Mouse (Mus musculus) kidney, embryonic 14.5 days (tissue): Measurements from ENCODE around the gene Sult2b1. TPM values are rescaled to one million over a fixed set of nuclear protein-coding genes. Genes with fewer than 3 reads are reported as not detected.
A peak's percentile ranks its signal among the peaks of the same experiment; 100 is the strongest.

Experiments
- ATAC-seq: fragments of 200-750 bp; cut with Nextera tagmentation; 2 replicates; pipeline ENCODE4 v1.8.0; 2017; ENCODE audit warnings: moderate number of reproducible peaks, mild to moderate bottlenecking, moderate TSS enrichment, moderate library complexity; ENCODE audit not compliant: low FRiP score, low TSS enrichment
- H3K27ac ChIP-seq: fragments of 300-500 bp; sonication (generic); 2 replicates; pipeline ENCODE4 v1.5.1; 2014; ENCODE audit warnings: low read depth, mild to moderate bottlenecking, low read length, moderate library complexity, mixed read lengths
- H3K27me3 ChIP-seq: fragments of 300-500 bp; sonication (generic); 2 replicates; pipeline ENCODE4 v1.6.1; 2014; ENCODE audit warnings: mild to moderate bottlenecking, low read length; ENCODE audit not compliant: control insufficient read depth, insufficient read depth
- H3K36me3 ChIP-seq: fragments of 300-500 bp; sonication (generic); 2 replicates; pipeline ENCODE4 v1.6.1; 2014; ENCODE audit warnings: low read length, mixed read lengths; ENCODE audit not compliant: control insufficient read depth, insufficient read depth
- H3K4me1 ChIP-seq: fragments of 300-500 bp; sonication (generic); 2 replicates; pipeline ENCODE4 v1.6.1; 2014; ENCODE audit warnings: low read length, mixed read lengths; ENCODE audit not compliant: control insufficient read depth, insufficient read depth
- H3K4me2 ChIP-seq: fragments of 300-500 bp; sonication (generic); replicated peaks from 2 replicates; pipeline ENCODE4 v1.6.1; 2014; ENCODE audit warnings: low read depth, mild to moderate bottlenecking, low read length
- H3K4me3 ChIP-seq: fragments of 300-500 bp; sonication (generic); 2 replicates; pipeline ENCODE4 v1.5.1; 2014; ENCODE audit warnings: mild to moderate bottlenecking, low read length
- H3K9ac ChIP-seq: fragments of 300-500 bp; sonication (generic); 2 replicates; pipeline ENCODE4 v1.6.1; 2014; ENCODE audit warnings: low read depth, mild to moderate bottlenecking, low read length, moderate library complexity
- H3K9me3 ChIP-seq: fragments of 300-500 bp; sonication (generic); 2 replicates; pipeline ENCODE4 v1.6.1; 2016; ENCODE audit warnings: low read length; ENCODE audit not compliant: control insufficient read depth
- WGBS: fragments of 180-500 bp; shearing (Covaris S2); extraction: QIAGEN DNeasy Blood & Tissue Kit; methylation state at CpG from one replicate; pipeline ENCODE4 v1.1.7; 2014; 5-methylcytosine and 5-hydroxymethylcytosine counted together
- polyA plus RNA-seq: library from polyadenylated mRNA; unstranded; fragments of >200 nt; fragmentation: Nextera tagmentation; extraction: Ambion mirVana; gene quantifications from 2 replicates; pipeline ENCODE4 v1.2.1, GENCODE M21; 2014

Gene Sult2b1
- polyA plus RNA-seq, 1 experiment from 2014 or later = 3.2 TPM

GRCm38 (mm10) chr7:45704730-45705442, 79.6 kb downstream of the Sult2b1 start, which contains the start of gene Dbp:
Gene Dbp, plus strand, starts transcription at chr7:45705088.
- H3K27ac ChIP-seq = peak within 1 kb of the TSS; percentile 79
- no peaks in the 10 kb centered on the region for H3K9me3 ChIP-seq
- H3K4me1 ChIP-seq = peaks cover 43% of the 10 kb centered on the region
- H3K9ac ChIP-seq = peak within 1 kb of the TSS; percentile 84
- WGBS = under 1% methylated on average over 36 of the region's 36 CpGs
- peak within 1 kb of the TSS; percentile 93 for H3K4me2 ChIP-seq
- H3K36me3 ChIP-seq = no peaks in the 10 kb centered on the region; the same call in 1 of the 2 replicates
- H3K4me3 ChIP-seq = peak within 1 kb of the TSS; percentile 64
- no peaks in the 10 kb centered on the region; the same call in none of the 2 replicates for H3K27me3 ChIP-seq
- ATAC-seq = peak; percentile 87

- Histone ChIP-seq H3K4me3 (peak overlapping the region; percentile 64), H3K27ac (peak overlapping the region; percentile 69), H3K27me3 (peaks cover 5% of the 10 kb centered on the region), H3K4me2 (peak overlapping the region; percentile 84), H3K9me3 (no peaks in the 10 kb centered on the region), H3K4me1 (peaks cover 45% of the 10 kb centered on the region), H3K9ac (peak overlapping the region; percentile 54; the same call in 1 of the 2 replicates), H3K36me3 (no peaks in the 10 kb centered on the region)
- WGBS = 2% methylated on average over 13 of the region's 13 CpGs
- peak; percentile 22 for ATAC-seq
Measured at GRCm38 (mm10) chr7:45704046-45704559, 80.4 kb downstream of the Sult2b1 start.

- Histone ChIP-seq H3K9ac (peak overlapping the region; percentile 54), H3K4me3 (peak overlapping the region; percentile 64), H3K4me2 (peak overlapping the region; percentile 84), H3K4me1 (peaks cover 45% of the 10 kb centered on the region), H3K36me3 (no peaks in the 10 kb centered on the region), H3K9me3 (no peaks in the 10 kb centered on the region), H3K27ac (peak overlapping the region; percentile 69), H3K27me3 (peaks cover 8% of the 10 kb centered on the region)
- WGBS = 49% methylated on average over 12 of the region's 12 CpGs
- no peak for ATAC-seq
Measured at GRCm38 (mm10) chr7:45703521-45704033, 80.9 kb downstream of the Sult2b1 start.

- Histone ChIP-seq H3K36me3 (no peaks in the 10 kb centered on the region), H3K4me1 (peaks cover 39% of the 10 kb centered on the region), H3K4me3 (no peak overlapping the region), H3K9me3 (no peaks in the 10 kb centered on the region), H3K9ac (no peak overlapping the region), H3K27ac (no peak overlapping the region), H3K27me3 (peaks cover 12% of the 10 kb centered on the region), H3K4me2 (no peak overlapping the region)
- WGBS = 92% methylated on average over 17 of the region's 17 CpGs
- no peak for ATAC-seq
Measured at GRCm38 (mm10) chr7:45702809-45703520, 81.5 kb downstream of the Sult2b1 start.

GRCm38 (mm10) chr7:45702316-45702715, 82.2 kb downstream of the Sult2b1 start:
- Histone ChIP-seq H3K4me2 (no peak overlapping the region), H3K9ac (no peak overlapping the region), H3K4me1 (peaks cover 33% of the 10 kb centered on the region), H3K36me3 (no peaks in the 10 kb centered on the region), H3K4me3 (no peak overlapping the region), H3K27me3 (peaks cover 12% of the 10 kb centered on the region), H3K27ac (no peak overlapping the region), H3K9me3 (no peaks in the 10 kb centered on the region)
- ATAC-seq = no peak
- 89% methylated on average over 11 of the region's 11 CpGs for WGBS

- ATAC-seq = no peak
- Histone ChIP-seq H3K27me3 (peaks cover 12% of the 10 kb centered on the region), H3K36me3 (no peaks in the 10 kb centered on the region), H3K4me1 (peaks cover 29% of the 10 kb centered on the region), H3K9ac (peak overlapping the region; percentile 54; the same call in 1 of the 2 replicates), H3K9me3 (no peaks in the 10 kb centered on the region), H3K4me3 (no peak overlapping the region), H3K27ac (no peak overlapping the region), H3K4me2 (peak overlapping the region; percentile 92)
- 89% methylated on average over 11 of the region's 11 CpGs for WGBS
Measured at GRCm38 (mm10) chr7:45701607-45702006, 82.9 kb downstream of the Sult2b1 start.

GRCm38 (mm10) chr7:45701072-45701471, 83.4 kb downstream of the Sult2b1 start:
- H3K4me3 ChIP-seq = peak overlapping the region; percentile 22
- peaks cover 12% of the 10 kb centered on the region for H3K27me3 ChIP-seq
- H3K36me3 ChIP-seq = no peaks in the 10 kb centered on the region
- peak overlapping the region; percentile 30; the same call in 1 of the 2 replicates for H3K27ac ChIP-seq
- ATAC-seq = no peak
- H3K9me3 ChIP-seq = no peaks in the 10 kb centered on the region
- peaks cover 29% of the 10 kb centered on the region for H3K4me1 ChIP-seq
- peak overlapping the region; percentile 54 for H3K9ac ChIP-seq
- 30% methylated on average over 11 of the region's 11 CpGs for WGBS
- H3K4me2 ChIP-seq = peak overlapping the region; percentile 92

- Histone ChIP-seq H3K4me1 (peaks cover 23% of the 10 kb centered on the region), H3K36me3 (no peaks in the 10 kb centered on the region), H3K4me3 (peak overlapping the region; percentile 44), H3K9ac (peak overlapping the region; percentile 54), H3K27me3 (peaks cover 12% of the 10 kb centered on the region), H3K27ac (no peak overlapping the region), H3K9me3 (no peaks in the 10 kb centered on the region), H3K4me2 (peak overlapping the region; percentile 92)
- under 1% methylated on average over 20 of the region's 20 CpGs for WGBS
- ATAC-seq = peak; percentile 12; the same call in 1 of the 2 replicates
Measured at GRCm38 (mm10) chr7:45700301-45701015, 84.0 kb downstream of the Sult2b1 start.
